Mouse (Mus musculus) MEL (cell line): Measurements from ENCODE around the gene Plxna4. TPM values are rescaled to one million over a fixed set of nuclear protein-coding genes. Genes with fewer than 3 reads are reported as not detected.

Experiments
- DNase-seq: peaks from one replicate; pipeline ENCODE4 v3.0.0; 2011; ENCODE audit warnings: low read depth, low spot score
- H3K27ac ChIP-seq: 2 replicates; pipeline ENCODE4 v1.5.1; 2012; ENCODE audit warnings: low read depth, mild to moderate bottlenecking, control low read depth, low read length, moderate library complexity; ENCODE audit not compliant: control insufficient read depth
- H3K27me3 ChIP-seq, 2 experiments: fragments of 150-350 bp in 1 of 2; sonication (generic) in 1 of 2; 2 replicates each; pipeline ENCODE4 v1.6.1; 2012; ENCODE audit warnings: low read length in 2 of 2, mild to moderate bottlenecking in 2 of 2, improper control_type of control experiment in 1 of 2, moderate library complexity in 1 of 2; ENCODE audit not compliant: insufficient read depth in 2 of 2, control insufficient read depth in 1 of 2
- H3K36me3 ChIP-seq, 2 experiments: 2 replicates each; pipeline ENCODE4 v1.6.1; 2012 to 2014; ENCODE audit warnings: low read length in 2 of 2, improper control_type of control experiment in 1 of 2, inconsistent platforms in 1 of 2, mild to moderate bottlenecking in 1 of 2; ENCODE audit not compliant: insufficient read depth in 2 of 2, control insufficient read depth in 1 of 2
- H3K4me1 ChIP-seq, 2 experiments: fragments of 150-350 bp in 1 of 2; sonication (generic) in 1 of 2; 2 replicates each; pipeline ENCODE4 v1.6.1; 2012; ENCODE audit warnings: low read length in 2 of 2, improper control_type of control experiment in 1 of 2, mild to moderate bottlenecking in 1 of 2; ENCODE audit not compliant: insufficient read depth in 2 of 2, control insufficient read depth in 1 of 2
- H3K4me3 ChIP-seq, 2 experiments: fragments of 150-350 bp in 1 of 2; sonication (generic) in 1 of 2; 2 replicates each; pipeline ENCODE4 v1.5.1; 2012; ENCODE audit warnings: low read depth in 2 of 2, low read length in 2 of 2, mild to moderate bottlenecking in 2 of 2, moderate library complexity in 2 of 2, control low read depth in 1 of 2, improper control_type of control experiment in 1 of 2; ENCODE audit not compliant: control insufficient read depth in 1 of 2, insufficient read depth in 1 of 2
- H3K79me2 ChIP-seq: 2 replicates; pipeline ENCODE4 v1.6.1; 2012; ENCODE audit warnings: mild to moderate bottlenecking, low read length, moderate library complexity; ENCODE audit not compliant: control insufficient read depth, poor library complexity, insufficient read depth
- H3K9ac ChIP-seq: 2 replicates; pipeline ENCODE4 v1.6.1; 2012; ENCODE audit warnings: low read depth, mild to moderate bottlenecking, control low read depth, low read length, moderate library complexity; ENCODE audit not compliant: control insufficient read depth, poor library complexity, severe bottlenecking
- H3K9me3 ChIP-seq: fragments of 150-350 bp; sonication (generic); replicated peaks from 2 replicates; pipeline ENCODE4 v1.6.1; 2012; ENCODE audit warnings: mild to moderate bottlenecking, low read length, improper control_type of control experiment, moderate library complexity; ENCODE audit not compliant: insufficient read depth
- BHLHE40 ChIP-seq: IDR thresholded peaks from 2 replicates; pipeline ENCODE4 v1.6.1; 2012; ENCODE audit warnings: low read depth, mild to moderate bottlenecking, inconsistent platforms, low read length, improper control_type of control experiment, borderline replicate concordance
- ELF1 ChIP-seq: IDR thresholded peaks from 2 replicates; pipeline ENCODE4 v1.6.1; 2014; ENCODE audit warnings: low read depth, mild to moderate bottlenecking, inconsistent platforms, low read length, improper control_type of control experiment, moderate library complexity
- GATA1 ChIP-seq: IDR thresholded peaks from 2 replicates; pipeline ENCODE4 v1.6.1; 2011; ENCODE audit warnings: low read depth, low read length, improper control_type of control experiment
- KAT2A ChIP-seq: conservative IDR thresholded peaks from 2 replicates; pipeline ENCODE4 v1.6.1; 2012; ENCODE audit warnings: low read depth, low read length, improper control_type of control experiment, inconsistent platforms
- MAZ ChIP-seq: IDR thresholded peaks from 2 replicates; pipeline ENCODE4 v1.6.1; 2012; ENCODE audit warnings: low read depth, mild to moderate bottlenecking, inconsistent platforms, low read length, improper control_type of control experiment
- MYC ChIP-seq: IDR thresholded peaks from 2 replicates; pipeline ENCODE4 v1.6.1; 2011; ENCODE audit warnings: low read depth, mild to moderate bottlenecking, low read length, improper control_type of control experiment, moderate library complexity
- NRF1 ChIP-seq: IDR thresholded peaks from 2 replicates; pipeline ENCODE4 v1.6.1; 2014; ENCODE audit warnings: low read depth, mild to moderate bottlenecking, inconsistent platforms, low read length, improper control_type of control experiment, moderate library complexity; ENCODE audit not compliant: poor library complexity, insufficient read depth, severe bottlenecking
- SIN3A ChIP-seq: IDR thresholded peaks from 2 replicates; pipeline ENCODE4 v1.6.1; 2012; ENCODE audit warnings: low read length, improper control_type of control experiment, inconsistent platforms
- SMC3 ChIP-seq: IDR thresholded peaks from 2 replicates; pipeline ENCODE4 v1.6.1; 2011; ENCODE audit warnings: low read depth, low read length, improper control_type of control experiment
- TAL1 ChIP-seq: IDR thresholded peaks from 2 replicates; pipeline ENCODE4 v1.6.1; 2012; ENCODE audit warnings: mild to moderate bottlenecking, inconsistent platforms, low read length, moderate library complexity, mixed read lengths
- TBP ChIP-seq: IDR thresholded peaks from 2 replicates; pipeline ENCODE4 v1.8.0; 2011; ENCODE audit warnings: low read depth, low read length, improper control_type of control experiment
- TCF12 ChIP-seq: IDR thresholded peaks from 2 replicates; pipeline ENCODE4 v1.6.1; 2014; ENCODE audit warnings: low read depth, mild to moderate bottlenecking, inconsistent platforms, low read length, improper control_type of control experiment, moderate library complexity
- UBTF ChIP-seq: IDR thresholded peaks from 2 replicates; pipeline ENCODE4 v1.6.1; 2012; ENCODE audit warnings: low read depth, mild to moderate bottlenecking, inconsistent platforms, low read length, improper control_type of control experiment, moderate library complexity, borderline replicate concordance; ENCODE audit not compliant: insufficient read depth
- USF1 ChIP-seq: IDR thresholded peaks from 2 replicates; pipeline ENCODE4 v1.6.1; 2014; ENCODE audit warnings: low read depth, mild to moderate bottlenecking, inconsistent platforms, low read length, improper control_type of control experiment, moderate library complexity
- USF2 ChIP-seq, 2 experiments: IDR thresholded peaks; 2 replicates each; pipeline ENCODE4 v1.6.1; 2011 to 2012; ENCODE audit warnings: improper control_type of control experiment in 2 of 2, low read length in 2 of 2, borderline replicate concordance in 1 of 2, inconsistent platforms in 1 of 2, low read depth in 1 of 2, mild to moderate bottlenecking in 1 of 2; ENCODE audit not compliant: insufficient read depth in 1 of 2
- ZKSCAN1 ChIP-seq: IDR thresholded peaks from 2 replicates; pipeline ENCODE4 v1.6.1; 2012; ENCODE audit warnings: low read depth, mild to moderate bottlenecking, inconsistent platforms, low read length, improper control_type of control experiment, moderate library complexity
- ZMIZ1 ChIP-seq: IDR thresholded peaks from 2 replicates; pipeline ENCODE4 v1.6.1; 2012; ENCODE audit warnings: low read depth, mild to moderate bottlenecking, inconsistent platforms, low read length, improper control_type of control experiment, moderate library complexity
- ZNF384 ChIP-seq: IDR thresholded peaks from 2 replicates; pipeline ENCODE4 v1.6.1; 2012; ENCODE audit warnings: low read depth, mild to moderate bottlenecking, inconsistent platforms, low read length, improper control_type of control experiment
- polyA plus RNA-seq, 2 experiments: library from polyadenylated mRNA; stranded (reverse) in 1 of 2; unstranded in 1 of 2; fragments of >175 nt in 1 of 2; fragments of >200 nt in 1 of 2; gene quantifications; 2 replicates each; pipeline versions ENCODE4 v1.2.1 to v1.2.4; 2012; ENCODE audit warnings: low replicate concordance in 2 of 2, low read depth in 1 of 2; ENCODE audit not compliant: insufficient read length in 2 of 2, insufficient read depth in 1 of 2, missing spikeins in 1 of 2
- total RNA-seq: library from RNA; depleted of rRNA; stranded (reverse); fragments of 300-350 nt; gene quantifications from 2 replicates; pipeline ENCODE4 v1.2.3, GENCODE M21; 2012

Plxna4 gene
- total and polyA plus RNA-seq, 3 experiments: 0.01 TPM; not detected in 2

GRCm38 (mm10) chr6:32139537-32139936 is 448.5 kb downstream of the Plxna4 start:
- no peaks in the 10 kb centered on the region for H3K9me3 ChIP-seq
- H3K9ac ChIP-seq: no peak overlapping the region
- H3K27me3 ChIP-seq: no peaks in the 10 kb centered on the region
- no peak for DNase-seq
- no peaks in the 10 kb centered on the region for H3K4me1 ChIP-seq
- no peak overlapping the region for H3K4me3 ChIP-seq
- H3K27ac ChIP-seq: no peak overlapping the region
- TF ChIP-seq SIN3A: no peak
- TF ChIP-seq TCF12: no peak
- TF ChIP-seq NRF1: no peak
- no peaks in the 10 kb centered on the region for H3K79me2 ChIP-seq
- H3K36me3 ChIP-seq: no peaks in the 10 kb centered on the region

DNA sequence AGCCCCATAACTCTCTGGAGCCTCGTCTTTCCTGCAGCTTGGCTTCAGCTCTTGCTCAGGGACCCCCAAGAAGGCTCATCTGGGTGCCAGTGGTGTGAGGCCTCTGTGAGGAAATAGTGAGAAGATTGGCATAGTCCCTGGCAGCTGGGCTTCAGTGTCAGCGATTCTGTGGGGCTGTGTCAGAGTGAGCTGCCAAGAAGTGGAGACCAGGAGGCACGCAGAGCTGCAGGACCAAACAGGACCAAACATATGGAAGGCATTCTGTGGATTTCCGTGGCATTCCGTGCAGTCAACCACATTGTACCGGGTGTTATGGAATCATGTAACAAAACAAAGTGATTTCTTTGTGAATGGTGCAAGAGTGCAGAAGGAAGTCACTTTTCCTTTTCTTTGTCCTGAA is 461.1 kb downstream of the Plxna4 start:
- no peak for DNase-seq
- H3K9ac ChIP-seq: no peak overlapping the region
- H3K4me1 ChIP-seq: no peaks in the 10 kb centered on the region
- no peaks in the 10 kb centered on the region for H3K79me2 ChIP-seq
- H3K9me3 ChIP-seq: no peaks in the 10 kb centered on the region
- no peak for TF ChIP-seq MYC
- TF ChIP-seq UBTF: no peak
- no peak for TF ChIP-seq ELF1
- no peak for TF ChIP-seq MAZ
- TF ChIP-seq TAL1: no peak
- TF ChIP-seq ZNF384: no peak
- no peak for TF ChIP-seq ZKSCAN1
- TF ChIP-seq, all 39 proteins: peak for 0
- Histone ChIP-seq H3K4me3 (no peak overlapping the region), H3K27ac (no peak overlapping the region), H3K36me3 (no peaks in the 10 kb centered on the region), H3K27me3 (no peaks in the 10 kb centered on the region)

GRCm38 (mm10) chr6:32122584-32123265 is 465.3 kb downstream of the Plxna4 start:
- TF ChIP-seq GATA1: no peak
- no peak for TF ChIP-seq NRF1
- TF ChIP-seq SMC3: no peak
- no peak for TF ChIP-seq KAT2A
- no peak for TF ChIP-seq BHLHE40
- no peak for TF ChIP-seq USF2 (IDR thresholded peaks at IDR 0.05; ENCODE audit: borderline replicate concordance in 1 of 2, insufficient read depth in 1 of 2, low read depth in 1 of 2, low read length in 2 of 2)
- TF ChIP-seq ZMIZ1: no peak
- TF ChIP-seq TBP: no peak
- no peak for TF ChIP-seq ZNF384
- TF ChIP-seq USF1: no peak
- TF ChIP-seq UBTF: no peak
- Histone ChIP-seq H3K9ac (no peak overlapping the region), H3K27ac (no peak overlapping the region), H3K4me1 (no peaks in the 10 kb centered on the region), H3K9me3 (no peaks in the 10 kb centered on the region), H3K4me3 (no peak overlapping the region), H3K79me2 (no peaks in the 10 kb centered on the region), H3K36me3 (no peaks in the 10 kb centered on the region), H3K27me3 (no peaks in the 10 kb centered on the region)
- DNase-seq: no peak
